Mouse (Mus musculus): Measurements from ENCODE around the gene Zscan4e. TPM values are rescaled to one million over a fixed set of nuclear protein-coding genes. Genes with fewer than 3 reads are reported as not detected.

Zscan4e gene
- not detected for polyA plus RNA-seq (2015; fragmentation: Illumina TruSeq; extraction: RNeasy Lipid Tissue Mini Kit (QIAGEN cat#74804); ENCODE audit: insufficient read depth, low replicate concordance)

GRCm38 (mm10) chr7:11310582-11310981, at the start of gene Zscan4e:
TSS of gene Zscan4e (minus strand) at chr7:11310682.

Other genes with a start within 250 kb of the Zscan4e start
- not detected for gene Zscan4-ps1, start 241.0 kb downstream of the Zscan4e start, polyA plus RNA-seq (2015; fragmentation: Illumina TruSeq; extraction: RNeasy Lipid Tissue Mini Kit (QIAGEN cat#74804); ENCODE audit: insufficient read depth, low replicate concordance)
- not detected for gene Zscan4d, start 144.5 kb downstream of the Zscan4e start, polyA plus RNA-seq (2015; fragmentation: Illumina TruSeq; extraction: RNeasy Lipid Tissue Mini Kit (QIAGEN cat#74804); ENCODE audit: insufficient read depth, low replicate concordance)
- gene Zscan4f, start 87.2 kb upstream of the Zscan4e start, polyA plus RNA-seq (2015; fragmentation: Illumina TruSeq; extraction: RNeasy Lipid Tissue Mini Kit (QIAGEN cat#74804); ENCODE audit: insufficient read depth, low replicate concordance) = not detected
- not detected for gene Zscan4-ps2, start 203.6 kb upstream of the Zscan4e start, polyA plus RNA-seq (2015; fragmentation: Illumina TruSeq; extraction: RNeasy Lipid Tissue Mini Kit (QIAGEN cat#74804); ENCODE audit: insufficient read depth, low replicate concordance)

All from spleen, adult 10 weeks (tissue).